Mouse (Mus musculus) G1E-ER4 (cell line): ENCODE results near the gene Man2b1. TPM values are rescaled to one million over a fixed set of nuclear protein-coding genes. Genes with fewer than 3 reads are reported as not detected.

Experiments used
- GATA1 ChIP-seq: IDR thresholded peaks from one replicate; pipeline ENCODE4 v1.8.0; 2012; ENCODE audit warnings: low read length, inconsistent platforms
- polyA plus RNA-seq: library from polyadenylated mRNA; stranded (reverse); fragments of >175 nt; gene quantifications from 2 replicates; pipeline ENCODE4 v1.2.3, GENCODE M21; 2012

Man2b1 gene
- 9.5 and 11.4 TPM in 2 replicates for polyA plus RNA-seq

DNA sequence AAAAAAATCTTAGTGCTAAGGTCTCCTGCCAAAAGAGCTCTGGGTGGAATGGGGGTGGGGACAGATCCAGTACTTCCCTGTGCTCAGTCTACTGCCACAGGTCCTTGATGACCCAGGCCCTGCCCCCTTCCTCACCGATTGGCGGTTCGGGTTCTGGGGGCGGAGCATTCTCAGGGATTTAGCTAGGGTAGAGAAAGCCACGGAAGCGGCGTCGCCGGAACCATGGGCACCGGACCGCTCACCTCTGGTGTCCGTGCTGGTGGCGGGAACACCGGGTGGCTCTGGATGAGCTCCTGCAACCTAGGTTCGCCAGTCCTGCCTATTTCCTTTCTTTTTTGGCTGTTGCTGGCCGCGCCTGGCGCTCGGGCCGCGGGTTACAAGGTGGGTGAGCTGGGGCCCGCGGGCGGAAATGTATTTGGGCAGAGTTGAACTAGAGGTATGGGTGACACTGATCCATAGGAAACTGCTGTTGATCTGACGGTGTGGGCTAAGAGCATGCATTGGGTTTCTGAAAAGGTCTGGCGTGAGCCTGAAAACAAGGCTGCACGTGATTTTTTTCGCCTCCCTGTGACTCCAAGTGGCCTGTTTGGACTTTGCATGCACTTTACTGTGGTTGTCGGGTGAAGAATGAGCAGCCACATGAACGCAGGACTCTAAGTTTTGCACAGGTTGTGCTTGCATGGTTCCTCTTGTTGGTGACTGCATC is at the start of gene Man2b1:
Gene Man2b1 (plus strand): TSS at position 163 of the 706 bp plus-strand sequence.
- TF ChIP-seq GATA1: no peak

DNA sequence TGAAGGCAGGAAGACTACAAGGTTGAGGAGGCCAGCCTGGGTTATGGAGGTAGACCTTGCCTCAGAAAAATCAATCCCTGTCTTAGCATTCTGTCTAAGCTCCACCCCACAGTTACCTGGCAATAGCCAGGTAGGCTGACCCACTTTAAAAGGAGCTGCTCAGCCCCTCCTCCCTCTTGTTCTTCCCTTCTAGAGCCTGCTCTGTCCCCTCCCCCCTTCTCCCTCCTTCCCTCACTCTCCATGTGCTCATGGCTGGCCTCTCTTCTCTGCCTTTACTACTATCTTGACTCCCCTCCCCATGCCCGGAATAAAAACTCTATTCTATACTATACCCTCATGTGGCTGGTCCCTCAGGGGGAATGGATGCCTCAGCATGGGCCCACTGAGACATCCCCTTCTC is 49.2 kb upstream of the Man2b1 start:
- no peak for TF ChIP-seq GATA1

GRCm38 (mm10) chr8:85034764-85035163 is 48.3 kb upstream of the Man2b1 start:
- TF ChIP-seq GATA1: no peak

GRCm38 (mm10) chr8:85035165-85035727 is 47.8 kb upstream of the Man2b1 start:
- no peak for TF ChIP-seq GATA1

- no peak for TF ChIP-seq GATA1
Observed at GRCm38 (mm10) chr8:85035728-85036310, 47.3 kb upstream of the Man2b1 start.

DNA sequence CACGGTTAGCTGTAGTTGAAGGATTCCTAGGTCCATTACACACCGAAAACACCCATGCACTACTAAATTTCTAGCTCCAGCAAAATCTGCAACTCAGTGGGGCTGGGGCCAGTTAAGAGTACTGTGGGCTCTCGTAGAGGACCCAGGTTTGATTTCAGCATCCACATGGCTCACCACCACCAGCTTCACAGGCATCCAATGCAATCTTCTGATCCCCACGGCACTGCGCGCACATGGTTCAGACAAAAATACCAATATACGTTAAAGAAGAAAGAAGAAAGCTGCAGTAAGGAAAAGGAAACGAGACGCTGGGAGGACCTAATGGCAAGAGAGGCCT is 46.7 kb upstream of the Man2b1 start:
- no peak for TF ChIP-seq GATA1

DNA sequence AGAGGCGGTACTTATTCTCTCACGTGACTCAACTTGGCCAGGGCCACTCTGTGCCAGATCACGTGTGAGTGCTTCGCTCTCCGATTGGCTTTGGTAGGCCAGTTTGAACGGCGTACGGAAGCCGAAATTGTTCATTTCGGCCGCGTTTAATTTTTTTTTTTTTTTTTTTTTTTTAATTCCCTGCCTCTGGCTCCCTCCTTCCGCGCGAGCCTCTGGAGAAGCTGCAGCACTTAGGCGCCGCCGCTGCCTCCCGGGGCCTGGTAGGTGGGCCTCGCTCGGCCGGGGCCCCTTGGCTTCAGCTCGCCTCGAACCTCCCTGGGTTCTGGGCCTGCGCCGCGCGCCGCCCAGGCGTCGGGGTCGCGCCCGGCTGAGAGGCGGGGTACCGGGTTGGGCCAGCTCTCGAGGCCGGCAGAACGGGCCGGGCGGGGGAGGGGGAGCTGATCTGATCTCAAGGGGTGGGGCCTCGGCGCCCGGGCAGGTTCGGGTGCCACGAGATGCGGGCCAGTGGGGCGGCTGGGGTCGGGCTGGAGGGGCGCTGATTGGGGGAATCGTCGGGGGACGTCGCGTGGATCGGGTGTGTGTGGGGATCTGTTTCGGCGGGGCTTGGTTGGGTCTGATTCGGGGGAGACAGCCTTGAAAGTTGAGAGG is 46.2 kb upstream of the Man2b1 start, which contains the start of gene Tnpo2:
Gene Tnpo2 (plus strand): TSS at position 198 of the 648 bp plus-strand sequence.
- TF ChIP-seq GATA1: no peak

GRCm38 (mm10) chr8:85037366-85037680 is 45.7 kb upstream of the Man2b1 start:
- TF ChIP-seq GATA1: no peak

GRCm38 (mm10) chr8:85037681-85038531 is 45.2 kb upstream of the Man2b1 start:
- TF ChIP-seq GATA1: no peak

- no peak for TF ChIP-seq GATA1
Observed at GRCm38 (mm10) chr8:85043619-85044018, 39.5 kb upstream of the Man2b1 start.

DNA sequence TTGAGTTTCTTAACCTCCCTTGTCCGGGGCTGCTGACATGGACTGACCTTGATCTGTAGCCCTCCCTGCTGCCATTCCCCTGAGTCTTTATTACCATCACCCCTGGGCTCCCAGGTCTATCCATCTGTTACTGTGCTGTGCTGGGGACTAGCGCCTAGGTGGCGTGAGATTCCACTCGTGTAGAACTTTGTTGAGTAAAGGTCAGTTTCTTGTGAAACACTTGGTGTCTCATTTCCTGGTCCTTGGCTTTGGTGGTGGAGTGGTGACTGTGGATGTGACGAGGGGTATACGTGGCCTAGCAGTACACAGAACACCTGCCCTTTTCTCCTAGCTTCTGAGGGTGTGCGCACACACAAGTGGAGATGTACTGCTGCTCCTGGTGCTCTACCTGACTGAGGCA is 25.7 kb upstream of the Man2b1 start:
- no peak for TF ChIP-seq GATA1

- TF ChIP-seq GATA1: no peak
Observed at GRCm38 (mm10) chr8:85059879-85060616, 23.0 kb upstream of the Man2b1 start, which contains the start of gene Fbxw9. Fbxw9 (plus strand) TSS chr8:85060055.

GRCm38 (mm10) chr8:85062603-85063002 is 20.5 kb upstream of the Man2b1 start:
- TF ChIP-seq GATA1: no peak

DNA sequence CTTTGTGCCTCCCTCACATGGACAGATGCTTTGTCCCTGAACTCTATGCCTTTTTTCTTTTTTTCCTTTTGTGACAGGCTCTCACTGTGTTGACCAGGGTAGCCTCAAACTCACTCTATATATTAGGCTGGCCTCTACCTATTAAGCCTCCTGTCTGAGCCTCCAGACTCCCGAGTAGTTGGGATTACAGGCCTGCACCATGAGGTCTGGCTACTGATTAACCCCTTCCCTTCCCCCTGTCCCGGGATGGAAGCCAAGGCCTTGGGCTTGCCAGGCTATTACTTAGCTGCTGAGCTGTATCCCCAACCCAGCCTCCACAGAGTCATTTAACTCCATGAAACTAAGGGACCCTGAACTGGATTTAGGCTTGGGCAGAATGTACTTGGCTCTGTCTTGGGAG is 17.9 kb upstream of the Man2b1 start:
- no peak for TF ChIP-seq GATA1

GRCm38 (mm10) chr8:85067155-85067554 is 15.9 kb upstream of the Man2b1 start:
- no peak for TF ChIP-seq GATA1
